Mouse (Mus musculus): ENCODE results near the gene Hydin. TPM values are rescaled to one million over a fixed set of nuclear protein-coding genes. Genes with fewer than 3 reads are reported as not detected.

The Hydin gene
- polyA plus RNA-seq, 1 experiment from 2014 or later = 0.23 TPM

GRCm38 (mm10) chr8:110482275-110482674 lies 215.5 kb downstream of the Hydin start:
- Histone ChIP-seq H3K9me3 (replicated peaks; ENCODE audit: control insufficient read depth, low read length) (no peaks in the 10 kb centered on the region), H3K9ac (ENCODE audit: low read length) (no peak overlapping the region), H3K4me3 (replicated peaks; ENCODE audit: low read length) (no peak overlapping the region), H3K4me1 (ENCODE audit: control insufficient read depth, insufficient read depth, low read length) (no peaks in the 10 kb centered on the region), H3K27me3 (ENCODE audit: control insufficient read depth, insufficient read depth, low read length) (no peaks in the 10 kb centered on the region), H3K36me3 (ENCODE audit: control insufficient read depth, insufficient read depth, low read length) (no peaks in the 10 kb centered on the region), H3K27ac (ENCODE audit: low read length) (no peak overlapping the region), H3K4me2 (ENCODE audit: low read depth, low read length) (no peak overlapping the region)
- ATAC-seq (ENCODE audit: insufficient read depth, low FRiP score) = no peak
- 28% methylated on average over 3 of the region's 3 CpGs for WGBS

- Histone ChIP-seq H3K4me3 (replicated peaks; ENCODE audit: low read length) (no peak overlapping the region), H3K27me3 (ENCODE audit: control insufficient read depth, insufficient read depth, low read length) (no peaks in the 10 kb centered on the region), H3K9me3 (replicated peaks; ENCODE audit: control insufficient read depth, low read length) (peaks cover 3% of the 10 kb centered on the region; the same call in 1 of the 2 replicates), H3K36me3 (ENCODE audit: control insufficient read depth, insufficient read depth, low read length) (no peaks in the 10 kb centered on the region), H3K4me1 (ENCODE audit: control insufficient read depth, insufficient read depth, low read length) (no peaks in the 10 kb centered on the region), H3K4me2 (ENCODE audit: low read depth, low read length) (no peak overlapping the region), H3K9ac (ENCODE audit: low read length) (no peak overlapping the region), H3K27ac (ENCODE audit: low read length) (no peak overlapping the region)
- no peak for ATAC-seq (ENCODE audit: insufficient read depth, low FRiP score)
- WGBS = 90% methylated on average over 13 of the region's 13 CpGs
Observed at GRCm38 (mm10) chr8:110485234-110485633, 218.5 kb downstream of the Hydin start.

GRCm38 (mm10) chr8:110486020-110486419 lies 219.2 kb downstream of the Hydin start:
- Histone ChIP-seq H3K27ac (ENCODE audit: low read length) (no peak overlapping the region), H3K4me1 (ENCODE audit: control insufficient read depth, insufficient read depth, low read length) (no peaks in the 10 kb centered on the region), H3K36me3 (ENCODE audit: control insufficient read depth, insufficient read depth, low read length) (no peaks in the 10 kb centered on the region), H3K4me2 (ENCODE audit: low read depth, low read length) (no peak overlapping the region), H3K27me3 (ENCODE audit: control insufficient read depth, insufficient read depth, low read length) (no peaks in the 10 kb centered on the region), H3K9ac (ENCODE audit: low read length) (no peak overlapping the region), H3K9me3 (replicated peaks; ENCODE audit: control insufficient read depth, low read length) (peaks cover 3% of the 10 kb centered on the region; the same call in 1 of the 2 replicates), H3K4me3 (replicated peaks; ENCODE audit: low read length) (no peak overlapping the region)
- 69% methylated on average over 13 of the region's 13 CpGs for WGBS
- ATAC-seq (ENCODE audit: insufficient read depth, low FRiP score) = no peak

GRCm38 (mm10) chr8:110487644-110488043 lies 220.9 kb downstream of the Hydin start:
- H3K36me3 ChIP-seq (ENCODE audit: control insufficient read depth, insufficient read depth, low read length) = no peaks in the 10 kb centered on the region
- no peak overlapping the region for H3K4me2 ChIP-seq (ENCODE audit: low read depth, low read length)
- no peak overlapping the region for H3K9ac ChIP-seq (ENCODE audit: low read length)
- ATAC-seq (ENCODE audit: insufficient read depth, low FRiP score) = no peak
- no peaks in the 10 kb centered on the region for H3K27me3 ChIP-seq (ENCODE audit: control insufficient read depth, insufficient read depth, low read length)
- WGBS = 92% methylated on average over 6 of the region's 6 CpGs
- H3K27ac ChIP-seq (ENCODE audit: low read length) = no peak overlapping the region
- peaks cover 3% of the 10 kb centered on the region; the same call in 1 of the 2 replicates for H3K9me3 ChIP-seq (replicated peaks; ENCODE audit: control insufficient read depth, low read length)
- H3K4me3 ChIP-seq (replicated peaks; ENCODE audit: low read length) = no peak overlapping the region
- no peaks in the 10 kb centered on the region for H3K4me1 ChIP-seq (ENCODE audit: control insufficient read depth, insufficient read depth, low read length)

GRCm38 (mm10) chr8:110489344-110489743 lies 222.6 kb downstream of the Hydin start:
- H3K27ac ChIP-seq (ENCODE audit: low read length) = no peak overlapping the region
- H3K4me1 ChIP-seq (ENCODE audit: control insufficient read depth, insufficient read depth, low read length) = no peaks in the 10 kb centered on the region
- no peak overlapping the region for H3K4me3 ChIP-seq (replicated peaks; ENCODE audit: low read length)
- H3K4me2 ChIP-seq (ENCODE audit: low read depth, low read length) = no peak overlapping the region
- H3K9me3 ChIP-seq (replicated peaks; ENCODE audit: control insufficient read depth, low read length) = peaks cover 3% of the 10 kb centered on the region; the same call in 1 of the 2 replicates
- no peaks in the 10 kb centered on the region for H3K36me3 ChIP-seq (ENCODE audit: control insufficient read depth, insufficient read depth, low read length)
- H3K27me3 ChIP-seq (ENCODE audit: control insufficient read depth, insufficient read depth, low read length) = no peaks in the 10 kb centered on the region
- WGBS = 79% methylated on average over 4 of the region's 4 CpGs
- no peak overlapping the region for H3K9ac ChIP-seq (ENCODE audit: low read length)
- no peak for ATAC-seq (ENCODE audit: insufficient read depth, low FRiP score)

GRCm38 (mm10) chr8:110491118-110491517 lies 224.3 kb downstream of the Hydin start:
- Histone ChIP-seq H3K27me3 (ENCODE audit: control insufficient read depth, insufficient read depth, low read length) (no peaks in the 10 kb centered on the region), H3K9ac (ENCODE audit: low read length) (no peak overlapping the region), H3K27ac (ENCODE audit: low read length) (no peak overlapping the region), H3K9me3 (replicated peaks; ENCODE audit: control insufficient read depth, low read length) (peaks cover 3% of the 10 kb centered on the region; the same call in 1 of the 2 replicates), H3K4me2 (ENCODE audit: low read depth, low read length) (no peak overlapping the region), H3K4me3 (replicated peaks; ENCODE audit: low read length) (no peak overlapping the region), H3K4me1 (ENCODE audit: control insufficient read depth, insufficient read depth, low read length) (no peaks in the 10 kb centered on the region), H3K36me3 (ENCODE audit: control insufficient read depth, insufficient read depth, low read length) (no peaks in the 10 kb centered on the region)
- 87% methylated on average over 5 of the region's 5 CpGs for WGBS
- ATAC-seq (ENCODE audit: insufficient read depth, low FRiP score) = no peak

- 76% methylated on average over 9 of the region's 9 CpGs for WGBS
- no peaks in the 10 kb centered on the region for H3K4me1 ChIP-seq (ENCODE audit: control insufficient read depth, insufficient read depth, low read length)
- H3K27ac ChIP-seq (ENCODE audit: low read length) = no peak overlapping the region
- no peak overlapping the region for H3K4me3 ChIP-seq (replicated peaks; ENCODE audit: low read length)
- H3K36me3 ChIP-seq (ENCODE audit: control insufficient read depth, insufficient read depth, low read length) = no peaks in the 10 kb centered on the region
- no peak for ATAC-seq (ENCODE audit: insufficient read depth, low FRiP score)
- no peak overlapping the region for H3K4me2 ChIP-seq (ENCODE audit: low read depth, low read length)
- no peak overlapping the region for H3K9ac ChIP-seq (ENCODE audit: low read length)
- no peaks in the 10 kb centered on the region for H3K27me3 ChIP-seq (ENCODE audit: control insufficient read depth, insufficient read depth, low read length)
- no peaks in the 10 kb centered on the region for H3K9me3 ChIP-seq (replicated peaks; ENCODE audit: control insufficient read depth, low read length)
Observed at GRCm38 (mm10) chr8:110496286-110496685, 229.5 kb downstream of the Hydin start.

- Histone ChIP-seq H3K9ac (ENCODE audit: low read length) (no peak overlapping the region), H3K27ac (ENCODE audit: low read length) (no peak overlapping the region), H3K9me3 (replicated peaks; ENCODE audit: control insufficient read depth, low read length) (no peaks in the 10 kb centered on the region), H3K4me3 (replicated peaks; ENCODE audit: low read length) (no peak overlapping the region), H3K4me2 (ENCODE audit: low read depth, low read length) (no peak overlapping the region), H3K36me3 (ENCODE audit: control insufficient read depth, insufficient read depth, low read length) (no peaks in the 10 kb centered on the region), H3K27me3 (ENCODE audit: control insufficient read depth, insufficient read depth, low read length) (no peaks in the 10 kb centered on the region), H3K4me1 (ENCODE audit: control insufficient read depth, insufficient read depth, low read length) (no peaks in the 10 kb centered on the region)
- peak; percentile 89 for ATAC-seq (ENCODE audit: insufficient read depth, low FRiP score)
- WGBS = 23% methylated on average over 10 of the region's 10 CpGs
Observed at GRCm38 (mm10) chr8:110500253-110500652, 233.5 kb downstream of the Hydin start.

- WGBS = 66% methylated on average over 6 of the region's 6 CpGs
- H3K9ac ChIP-seq (ENCODE audit: low read length) = no peak overlapping the region
- H3K9me3 ChIP-seq (replicated peaks; ENCODE audit: control insufficient read depth, low read length) = no peaks in the 10 kb centered on the region
- H3K27me3 ChIP-seq (ENCODE audit: control insufficient read depth, insufficient read depth, low read length) = no peaks in the 10 kb centered on the region
- ATAC-seq (ENCODE audit: insufficient read depth, low FRiP score) = no peak
- H3K4me2 ChIP-seq (ENCODE audit: low read depth, low read length) = no peak overlapping the region
- no peaks in the 10 kb centered on the region for H3K4me1 ChIP-seq (ENCODE audit: control insufficient read depth, insufficient read depth, low read length)
- H3K4me3 ChIP-seq (replicated peaks; ENCODE audit: low read length) = no peak overlapping the region
- H3K36me3 ChIP-seq (ENCODE audit: control insufficient read depth, insufficient read depth, low read length) = no peaks in the 10 kb centered on the region
- no peak overlapping the region for H3K27ac ChIP-seq (ENCODE audit: low read length)
Observed at GRCm38 (mm10) chr8:110500661-110501060, 233.9 kb downstream of the Hydin start.

- 84% methylated on average over 4 of the region's 4 CpGs for WGBS
- H3K36me3 ChIP-seq (ENCODE audit: control insufficient read depth, insufficient read depth, low read length) = no peaks in the 10 kb centered on the region
Observed at GRCm38 (mm10) chr8:110501330-110501729, 234.6 kb downstream of the Hydin start.

More at GRCm38 (mm10) chr8:110501330-110501729, 234.6 kb downstream of the Hydin start:
- Histone ChIP-seq H3K27me3 (ENCODE audit: control insufficient read depth, insufficient read depth, low read length) (no peaks in the 10 kb centered on the region), H3K4me2 (ENCODE audit: low read depth, low read length) (no peak overlapping the region), H3K4me1 (ENCODE audit: control insufficient read depth, insufficient read depth, low read length) (no peaks in the 10 kb centered on the region), H3K9me3 (replicated peaks; ENCODE audit: control insufficient read depth, low read length) (no peaks in the 10 kb centered on the region), H3K9ac (ENCODE audit: low read length) (no peak overlapping the region), H3K27ac (ENCODE audit: low read length) (no peak overlapping the region), H3K4me3 (replicated peaks; ENCODE audit: low read length) (no peak overlapping the region)
- ATAC-seq (ENCODE audit: insufficient read depth, low FRiP score) = no peak

Data from stomach, embryonic 16.5 days (tissue).